Mouse (Mus musculus): ENCODE measurements around the gene Syde1. TPM values are rescaled to one million over a fixed set of nuclear protein-coding genes. Genes with fewer than 3 reads are reported as not detected.

Gene Syde1
- polyA plus RNA-seq, 1 experiment: 0.01 TPM

DNA sequence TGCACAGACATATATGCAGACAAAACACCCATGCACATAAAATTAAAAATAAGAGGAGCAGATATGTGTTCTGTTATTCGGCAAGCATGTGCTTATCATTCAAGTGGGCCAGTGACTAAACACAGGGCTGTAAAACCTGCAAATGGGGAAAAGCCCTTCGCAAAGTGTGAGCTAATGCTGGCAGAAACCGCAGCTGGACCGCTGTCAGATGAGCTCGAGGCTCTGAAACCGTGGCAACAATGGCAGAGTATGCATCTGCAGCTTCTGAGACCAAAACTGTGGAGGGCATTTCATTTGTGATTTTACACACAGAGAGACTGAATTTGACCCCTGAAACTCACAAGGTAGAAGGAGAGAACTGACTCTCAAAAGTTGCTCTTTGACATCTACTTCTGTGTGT, 21.3 kb downstream of the Syde1 start:
- H3K27me3 ChIP-seq (ENCODE audit: control insufficient read depth): peaks cover 6% of the 10 kb centered on the region; the same call in 1 of the 2 replicates
- H3K4me3 ChIP-seq (replicated peaks): no peak overlapping the region
- H3K4me1 ChIP-seq (ENCODE audit: control insufficient read depth): peaks cover 19% of the 10 kb centered on the region
- TF ChIP-seq GATA1 (IDR thresholded peaks at IDR 0.05; ENCODE audit: low read length) (no peak), TAL1 (IDR thresholded peaks at IDR 0.05; ENCODE audit: low read length) (no peak)
- H3K36me3 ChIP-seq (ENCODE audit: control insufficient read depth): no peaks in the 10 kb centered on the region
- no peaks in the 10 kb centered on the region for H3K9me3 ChIP-seq (ENCODE audit: control insufficient read depth, low read length)

DNA sequence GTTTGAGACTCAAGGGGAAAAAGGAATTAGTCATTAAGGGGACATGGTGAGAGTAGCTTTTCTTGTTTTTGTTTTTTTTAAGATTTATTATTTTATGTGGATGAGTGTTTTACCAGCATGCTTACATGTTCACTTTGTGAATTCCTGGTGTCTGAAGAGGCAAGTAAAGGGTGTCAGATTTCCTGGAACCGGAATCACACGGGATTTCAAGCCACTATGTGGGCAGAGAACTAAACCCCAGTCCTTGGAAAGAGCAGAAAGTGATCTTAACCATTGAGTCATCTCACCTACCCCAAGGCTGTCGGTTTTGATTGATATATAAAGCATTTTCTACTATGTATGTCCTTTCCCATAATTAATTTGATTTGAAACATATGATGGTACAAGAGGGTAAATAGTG, 22.1 kb downstream of the Syde1 start:
- Histone ChIP-seq H3K9me3 (ENCODE audit: control insufficient read depth, low read length) (no peaks in the 10 kb centered on the region), H3K27me3 (ENCODE audit: control insufficient read depth) (peaks cover 6% of the 10 kb centered on the region; the same call in 1 of the 2 replicates), H3K4me1 (ENCODE audit: control insufficient read depth) (peaks cover 12% of the 10 kb centered on the region), H3K36me3 (ENCODE audit: control insufficient read depth) (no peaks in the 10 kb centered on the region), H3K4me3 (replicated peaks) (no peak overlapping the region)
- TF ChIP-seq TAL1 (IDR thresholded peaks at IDR 0.05; ENCODE audit: low read length): no peak

DNA sequence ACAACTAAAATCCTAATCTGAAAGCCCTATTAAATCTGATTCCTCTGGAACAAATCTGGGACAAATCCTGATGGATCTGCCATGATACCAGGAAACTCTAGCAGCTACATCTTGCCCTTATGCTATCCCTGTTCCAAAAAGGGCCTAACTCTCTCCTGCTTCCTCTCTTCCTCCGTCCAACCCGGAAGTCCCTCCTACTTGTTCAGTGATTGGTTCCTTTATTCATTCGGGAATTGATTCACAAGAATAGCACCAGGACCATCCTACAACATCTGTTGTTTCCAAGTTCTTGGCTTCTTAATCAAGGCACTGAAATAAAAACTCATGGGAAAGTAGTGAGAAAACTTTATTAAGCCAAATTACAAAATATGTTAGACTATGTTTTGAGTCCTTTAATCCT, 22.6 kb downstream of the Syde1 start:
- TF ChIP-seq GATA1 (IDR thresholded peaks at IDR 0.05; ENCODE audit: low read length): no peak
- TF ChIP-seq TAL1 (IDR thresholded peaks at IDR 0.05; ENCODE audit: low read length): no peak
- Histone ChIP-seq H3K4me1 (ENCODE audit: control insufficient read depth) (peaks cover 7% of the 10 kb centered on the region), H3K27me3 (ENCODE audit: control insufficient read depth) (peaks cover 6% of the 10 kb centered on the region; the same call in 1 of the 2 replicates), H3K9me3 (ENCODE audit: control insufficient read depth, low read length) (no peaks in the 10 kb centered on the region), H3K36me3 (ENCODE audit: control insufficient read depth) (no peaks in the 10 kb centered on the region), H3K4me3 (replicated peaks) (no peak overlapping the region)

DNA sequence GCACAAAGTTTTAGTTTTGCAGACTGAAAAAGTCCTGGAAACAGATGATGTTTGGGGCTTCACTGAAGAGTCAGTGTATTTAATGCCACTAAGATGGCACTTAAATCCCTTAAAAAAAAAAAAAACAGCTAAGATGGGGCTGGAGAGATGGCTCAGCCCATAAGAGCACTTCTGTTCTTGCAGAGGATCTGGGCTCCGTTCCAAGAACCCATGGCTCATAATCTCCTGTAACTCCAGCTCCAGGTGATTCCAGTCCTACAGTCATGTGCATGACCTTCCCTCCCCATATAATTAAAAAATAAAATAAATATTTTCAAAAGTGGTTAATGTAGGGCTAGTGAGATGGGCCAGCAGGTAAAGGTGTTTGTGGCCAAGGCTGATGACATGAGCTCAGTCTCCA, 26.7 kb downstream of the Syde1 start:
- Histone ChIP-seq H3K4me1 (ENCODE audit: control insufficient read depth) (no peaks in the 10 kb centered on the region), H3K36me3 (ENCODE audit: control insufficient read depth) (no peaks in the 10 kb centered on the region), H3K27me3 (ENCODE audit: control insufficient read depth) (peaks cover 1% of the 10 kb centered on the region; the same call in 1 of the 2 replicates), H3K4me3 (replicated peaks) (no peak overlapping the region), H3K9me3 (ENCODE audit: control insufficient read depth, low read length) (no peaks in the 10 kb centered on the region)
- TF ChIP-seq GATA1 (IDR thresholded peaks at IDR 0.05; ENCODE audit: low read length): no peak
- no peak for TF ChIP-seq TAL1 (IDR thresholded peaks at IDR 0.05; ENCODE audit: low read length)

DNA sequence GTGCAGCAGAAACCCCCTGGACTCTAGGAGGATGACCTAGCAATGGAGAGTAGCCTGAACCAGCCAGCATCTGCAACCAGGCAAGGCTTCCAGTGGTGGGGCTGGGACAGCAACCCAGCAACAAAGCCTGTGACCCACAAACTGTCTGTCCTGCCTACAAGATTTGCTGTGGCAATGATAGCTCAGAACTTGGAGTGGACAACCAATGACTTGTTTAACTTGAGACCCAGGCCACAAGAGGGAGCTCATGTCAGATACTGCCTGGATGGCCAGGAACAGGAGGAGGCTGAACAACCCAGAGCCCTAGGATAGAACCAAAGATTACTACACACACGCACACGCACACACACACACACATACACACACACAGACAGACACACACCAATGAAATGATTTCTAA, 50.8 kb downstream of the Syde1 start:
- no peak for TF ChIP-seq TAL1 (IDR thresholded peaks at IDR 0.05; ENCODE audit: low read length)
- no peak for TF ChIP-seq GATA1 (IDR thresholded peaks at IDR 0.05; ENCODE audit: low read length)
- Histone ChIP-seq H3K4me3 (replicated peaks) (no peak overlapping the region), H3K4me1 (ENCODE audit: control insufficient read depth) (no peaks in the 10 kb centered on the region), H3K27me3 (ENCODE audit: control insufficient read depth) (no peaks in the 10 kb centered on the region; the same call in 1 of the 2 replicates), H3K36me3 (ENCODE audit: control insufficient read depth) (no peaks in the 10 kb centered on the region), H3K9me3 (ENCODE audit: control insufficient read depth, low read length) (no peaks in the 10 kb centered on the region)

Other genes with a start within 250 kb of the Syde1 start
- gene Agpat3, start 239.5 kb downstream of the Syde1 start, polyA plus RNA-seq (2012): 1.4 and 3.4 TPM in 2 replicates
- 15.4 and 18.2 TPM in 2 replicates for gene Rrp1, start 178.9 kb downstream of the Syde1 start, polyA plus RNA-seq (2012)
- 0.46 and 1.3 TPM in 2 replicates for gene Cstb, start 166.3 kb downstream of the Syde1 start, polyA plus RNA-seq (2012)
- 0.14 TPM in 2 replicates for gene Pdxk, start 127.0 kb downstream of the Syde1 start, polyA plus RNA-seq (2012)
- gene Olfr1358, start 74.5 kb downstream of the Syde1 start, polyA plus RNA-seq (2012): not detected in 2 replicates
- 0.36 and 0.95 TPM in 2 replicates for gene Ilvbl, start 17.6 kb downstream of the Syde1 start, polyA plus RNA-seq (2012)
- gene Olfr1357, start 26.1 kb upstream of the Syde1 start, polyA plus RNA-seq (2012): 0.02 TPM in 1 of 2 replicates, not detected in the other
- 0.02 TPM in 1 of 2 replicates, not detected in the other for gene Casp14, start 126.3 kb upstream of the Syde1 start, polyA plus RNA-seq (2012)
- gene Ccdc105, start 161.1 kb upstream of the Syde1 start, polyA plus RNA-seq (2012): not detected in 2 replicates
- not detected in 2 replicates for gene Slc1a6, start 188.5 kb upstream of the Syde1 start, polyA plus RNA-seq (2012)

Data from erythroblast, embryonic 14.5 days (primary cell).